ENCODE assay signal across 8 mouse cellular contexts in the genomic region with DNA sequence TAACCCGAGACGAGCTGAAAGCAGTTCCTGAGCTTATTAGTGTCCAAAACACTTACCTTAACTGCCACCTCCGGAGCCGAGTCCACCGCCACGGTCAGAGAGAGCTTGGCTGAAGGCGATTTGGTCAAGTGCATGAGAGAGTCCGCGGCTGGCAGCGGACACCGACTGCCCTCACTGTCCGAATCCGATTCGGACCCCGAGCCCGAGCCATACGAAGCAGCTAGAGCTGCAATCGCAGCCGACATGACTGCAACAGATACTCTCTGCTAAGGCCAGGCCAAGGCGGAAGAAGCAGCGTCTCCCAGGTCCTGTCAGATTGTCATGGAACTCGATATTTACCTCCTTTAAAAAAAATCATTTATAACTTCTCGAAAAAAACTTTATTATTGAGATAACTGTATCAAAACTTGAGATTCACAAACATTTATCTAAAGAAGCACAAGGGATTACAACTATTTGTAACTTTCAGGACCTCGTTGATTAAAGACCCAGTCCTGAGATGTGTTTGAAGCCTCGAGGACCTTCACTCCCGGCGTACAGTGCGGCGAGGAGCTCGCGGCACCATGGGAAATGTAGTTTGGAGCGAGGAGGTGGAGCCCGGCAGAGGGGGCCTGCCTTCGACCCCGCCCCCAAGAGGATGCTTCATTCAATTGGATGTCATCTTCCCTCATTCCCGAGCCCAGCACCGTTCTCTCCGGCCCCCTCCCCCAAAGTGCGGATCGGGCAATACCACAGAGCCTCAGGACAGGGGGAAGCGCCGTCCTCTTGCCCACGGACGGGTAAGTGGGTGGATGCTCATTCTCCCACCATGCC. TPM values are rescaled to one million over a fixed set of nuclear protein-coding genes. Genes with fewer than 3 reads are reported as not detected.
DNase-seq lines count a peak whose midpoint lies in the region; ATAC-seq lines count a peak whose summit lies in the region.

Gene Cdc40 (minus strand): TSS at position 481 of the 813 bp plus-strand sequence.
Gene Wasf1 (plus strand): TSS at position 645 of the 813 bp plus-strand sequence.

- H3K9me3 ChIP-seq in hindbrain, embryonic 12.5 days (replicated peaks) = no peaks in the 10 kb centered on the region

- under 1% methylated on average over 44 of the region's 44 CpGs for WGBS in hindbrain, embryonic 12.5 days

- peak within 1 kb of the TSS; percentile 96 for H3K9ac ChIP-seq in hindbrain, embryonic 12.5 days

- no peaks in the 10 kb centered on the region for H3K27me3 ChIP-seq in hindbrain, embryonic 12.5 days

- peak within 1 kb of the TSS; percentile 98 for H3K27ac ChIP-seq in hindbrain, embryonic 12.5 days

- ATAC-seq in hindbrain, embryonic 12.5 days (ENCODE audit: low FRiP score) = peak; percentile 98

- H3K4me2 ChIP-seq in hindbrain, embryonic 12.5 days (replicated peaks) = peak within 1 kb of the TSS; percentile 57

- H3K4me3 ChIP-seq in hindbrain, embryonic 12.5 days = peak within 1 kb of the TSS; percentile 91

- H3K4me1 ChIP-seq in hindbrain, embryonic 12.5 days = peaks cover 12% of the 10 kb centered on the region

- H3K36me3 ChIP-seq in hindbrain, embryonic 12.5 days = no peaks in the 10 kb centered on the region

- peak; percentile 100 for DNase-seq in NIH3T3 (ENCODE audit: low read depth)
- DNase-seq in cerebellum, postnatal 10 days = peak; percentile 100
- DNase-seq in frontal cortex, postnatal 10 days (ENCODE audit: low spot score in 2 of 2) = peak; percentile 98
- DNase-seq in layer of hippocampus, postnatal 14 days (ENCODE audit: low spot score in 2 of 2) = peak; percentile 98 to 99
- DNase-seq in lung, postnatal 14 days = peak; percentile 93
- DNase-seq in retina, adult 2 months (ENCODE audit: low read depth, low spot score) = peak; percentile 96
- DNase-seq in thymus, postnatal 36 days = peak; percentile 91 to 93

RNA-seq across cellular contexts. Expression of gene Cdc40, which starts in this region (rescaled TPM):
- polyA plus RNA-seq in hindbrain, embryonic 12.5 days (2016; fragmentation: Nextera tagmentation; extraction: Ambion mirVana) = 32.1 and 32.4 TPM in 2 replicates
- total RNA-seq in layer of hippocampus, postnatal 14 days (2021) = 10 to 100 TPM; 47.2 to 52.4 TPM

RNA-seq across cellular contexts. Expression of gene Wasf1, which starts in this region (rescaled TPM):
- 70.5 and 77.3 TPM in 2 replicates for polyA plus RNA-seq in hindbrain, embryonic 12.5 days (2016; fragmentation: Nextera tagmentation; extraction: Ambion mirVana)
- 100 to 1,000 TPM; 383 to 387 TPM for total RNA-seq in layer of hippocampus, postnatal 14 days (2021)

Comparison
In these comparisons a context has a peak if more than half of its experiments do, and no peak if none do; other contexts are left out.
1. Peak in every context shown above with its lines: DNase-seq, ATAC-seq, H3K4me3 ChIP-seq and H3K27ac ChIP-seq.